ENCODE assay signal across 20 mouse cellular contexts in genomic region chr12:86994166-86994565, GRCm38 (mm10). TPM values are rescaled to one million over a fixed set of nuclear protein-coding genes. Genes with fewer than 3 reads are reported as not detected.
A peak's percentile ranks its signal among the peaks of the same experiment; 100 is the strongest.
DNase-seq lines count a peak whose midpoint lies in the region; ATAC-seq and TF ChIP-seq lines count a peak whose summit lies in the region.
"Had no signal": no experiment of that assay in that cellular context is flagged by ENCODE, and none has a peak within 500 bp of the region (broad histone marks: within the 10 kb centered on the region; RNA-seq: fewer than 3 reads in every experiment).

No protein-coding gene starts in this region.

- no peak overlapping the region for H3K4me2 ChIP-seq in limb, embryonic 11.5 days (ENCODE audit: low read depth, severe bottlenecking)
- H3K4me2 ChIP-seq in lung, postnatal 0 days (replicated peaks; ENCODE audit: low read depth, low read length) = no peak overlapping the region
- H3K4me2 ChIP-seq: heart, embryonic 15.5 days; intestine, embryonic 15.5 days; lung, embryonic 15.5 days; stomach, embryonic 15.5 days had no signal

- TF ChIP-seq POLR2A in thymus, adult 2 months (IDR thresholded peaks at IDR 0.05; ENCODE audit: control insufficient read depth, extremely low read depth, insufficient read depth, low read length, poor library complexity) = no peak

- intact Hi-C loops in heart, postnatal 10 days (cut with DNase I) = no loop called here

- peak; percentile 41 to 58 for DNase-seq in heart, postnatal 10 days
- DNase-seq in heart, adult 11 months = no peak
- DNase-seq in limb, embryonic 11.5 days (ENCODE audit: low spot score) = peak; percentile 55
- no peak for DNase-seq in limb, embryonic 10.5 days (ENCODE audit: low spot score)
- DNase-seq in adipocyte (ENCODE audit: low spot score) = peak; percentile 44
- no peak for DNase-seq in thymus, adult 2 months
- no peak for DNase-seq in lung, postnatal 0 days (ENCODE audit: low spot score)
- DNase-seq: cerebellum, adult 11 months; liver; thymus, postnatal 4 days had no signal

- 39% methylated on average over 4 of the region's 4 CpGs for WGBS in limb, embryonic 11.5 days
- WGBS in limb, embryonic 10.5 days = 37% methylated on average over 4 of the region's 4 CpGs
- WGBS in thymus, adult 2 months = 49% methylated on average over 4 of the region's 4 CpGs
- WGBS in lung, postnatal 0 days = 28% methylated on average over 4 of the region's 4 CpGs

- no peak for TF ChIP-seq CTCF in thymus, adult 2 months (IDR thresholded peaks at IDR 0.05; ENCODE audit: borderline replicate concordance, control insufficient read depth, extremely low read depth, insufficient read depth, low read length, poor library complexity)
- TF ChIP-seq CTCF in lung, postnatal 0 days (IDR thresholded peaks at IDR 0.05) = no peak

- H3K4me1 ChIP-seq in limb, embryonic 11.5 days (ENCODE audit: control insufficient read depth, insufficient read depth, low read length) = no peaks in the 10 kb centered on the region
- peaks cover 14% of the 10 kb centered on the region for H3K4me1 ChIP-seq in limb, embryonic 10.5 days
- no peaks in the 10 kb centered on the region for H3K4me1 ChIP-seq in thymus, adult 2 months (replicated peaks; ENCODE audit: control insufficient read depth, insufficient read depth, low read length)
- H3K4me1 ChIP-seq in lung, postnatal 0 days (ENCODE audit: insufficient read depth, low read depth, low read length) = no peaks in the 10 kb centered on the region

- no peak for TF ChIP-seq EP300 in lung, postnatal 0 days (IDR thresholded peaks at IDR 0.05)

- H3K4me3 ChIP-seq in limb, embryonic 11.5 days (ENCODE audit: low read depth, low read length) = no peak overlapping the region
- no peak overlapping the region for H3K4me3 ChIP-seq in limb, embryonic 10.5 days
- H3K4me3 ChIP-seq in thymus, adult 2 months (ENCODE audit: control insufficient read depth, insufficient read depth, low read length) = no peak overlapping the region
- no peak overlapping the region for H3K4me3 ChIP-seq in lung, postnatal 0 days (ENCODE audit: low read depth, low read length)
- H3K4me3 ChIP-seq: heart, embryonic 15.5 days; intestine, embryonic 15.5 days; left cerebral cortex, adult 2 months; lung, embryonic 15.5 days; stomach, embryonic 15.5 days had no signal

- H3K9me3 ChIP-seq in limb, embryonic 11.5 days (ENCODE audit: control insufficient read depth, low read length) = no peaks in the 10 kb centered on the region
- no peaks in the 10 kb centered on the region for H3K9me3 ChIP-seq in limb, embryonic 10.5 days (replicated peaks)
- H3K9me3 ChIP-seq in lung, postnatal 0 days (ENCODE audit: low read length) = no peaks in the 10 kb centered on the region
- H3K9me3 ChIP-seq: heart, embryonic 15.5 days; intestine, embryonic 15.5 days; lung, embryonic 15.5 days; stomach, embryonic 15.5 days had no signal

- H3K27ac ChIP-seq in limb, embryonic 11.5 days (replicated peaks; ENCODE audit: low read depth, low read length) = no peak overlapping the region
- H3K27ac ChIP-seq in limb, embryonic 10.5 days = no peak overlapping the region
- no peak overlapping the region for H3K27ac ChIP-seq in thymus, adult 2 months (ENCODE audit: control insufficient read depth, insufficient read depth, low read length)
- H3K27ac ChIP-seq in lung, postnatal 0 days (ENCODE audit: low read length) = no peak overlapping the region
- H3K27ac ChIP-seq: heart, embryonic 15.5 days; intestine, embryonic 15.5 days; left cerebral cortex, adult 2 months; lung, embryonic 15.5 days; stomach, embryonic 15.5 days had no signal

- peaks cover 30% of the 10 kb centered on the region for H3K27me3 ChIP-seq in limb, embryonic 11.5 days (ENCODE audit: control insufficient read depth, insufficient read depth, low read length)
- H3K27me3 ChIP-seq in limb, embryonic 10.5 days (ENCODE audit: low read depth, poor library complexity, severe bottlenecking) = peaks cover 36% of the 10 kb centered on the region
- peaks cover 4% of the 10 kb centered on the region; the same call in 1 of the 2 replicates for H3K27me3 ChIP-seq in thymus, adult 2 months (ENCODE audit: control insufficient read depth, insufficient read depth, low read length)
- peaks cover 17% of the 10 kb centered on the region; the same call in 1 of the 2 replicates for H3K27me3 ChIP-seq in lung, postnatal 0 days (replicated peaks; ENCODE audit: insufficient read depth, low read length)

- H3K36me3 ChIP-seq in limb, embryonic 11.5 days (ENCODE audit: control insufficient read depth, insufficient read depth, low read length) = no peaks in the 10 kb centered on the region
- H3K36me3 ChIP-seq in limb, embryonic 10.5 days = no peaks in the 10 kb centered on the region; the same call in 1 of the 2 replicates
- no peaks in the 10 kb centered on the region for H3K36me3 ChIP-seq in thymus, adult 2 months (ENCODE audit: control insufficient read depth, insufficient read depth, low read length)
- no peaks in the 10 kb centered on the region for H3K36me3 ChIP-seq in lung, postnatal 0 days (ENCODE audit: insufficient read depth, low read length)
- H3K36me3 ChIP-seq: heart, embryonic 15.5 days; intestine, embryonic 15.5 days; lung, embryonic 15.5 days; stomach, embryonic 15.5 days had no signal

- no peak overlapping the region for H3K9ac ChIP-seq in limb, embryonic 11.5 days (ENCODE audit: low read length)
- H3K9ac ChIP-seq in lung, postnatal 0 days (replicated peaks; ENCODE audit: low read depth) = no peak overlapping the region
- H3K9ac ChIP-seq: heart, embryonic 15.5 days; intestine, embryonic 15.5 days; lung, embryonic 15.5 days; stomach, embryonic 15.5 days had no signal

- ATAC-seq in limb, embryonic 11.5 days (ENCODE audit: insufficient number of reproducible peaks, low FRiP score, low TSS enrichment, low read depth) = no peak
- peak; percentile 47; the same call in 1 of the 2 replicates for ATAC-seq in megakaryocyte progenitor cell, adult 5-6 weeks (replicated peaks; ENCODE audit: poor library complexity)
- ATAC-seq in lung, postnatal 0 days = no peak
- ATAC-seq: intestine, embryonic 15.5 days had no signal

RNA-seq across cellular contexts. Expression of gene Zdhhc22, which starts 3.9 kb away (rescaled TPM):
- not detected for total RNA-seq in heart, postnatal 10 days (2021)
- polyA plus RNA-seq in limb, embryonic 11.5 days (2014; fragmentation: Nextera tagmentation; extraction: Ambion mirVana) = 0.05 TPM in 1 of 2 replicates, not detected in the other
- polyA plus RNA-seq in limb, embryonic 10.5 days (2016; fragmentation: Nextera tagmentation; extraction: Ambion mirVana) = 0.04 TPM in 2 replicates
- not detected in 2 replicates for total RNA-seq in megakaryocyte progenitor cell, adult 5-6 weeks (2015)
- not detected in 2 replicates for total RNA-seq in megakaryocyte progenitor cell, adult 5-6 weeks (2017)
- polyA plus RNA-seq in thymus, adult 2 months (2012; rRNA removed) = 0.86 and 1.6 TPM in 2 replicates
- 0.04 TPM in 1 of 2 replicates, not detected in the other for polyA plus RNA-seq in lung, postnatal 0 days (2015; fragmentation: Nextera tagmentation; extraction: Ambion mirVana)
- total RNA-seq: ES-E14; gastrocnemius, postnatal 4 days; megakaryocyte-erythroid progenitor cell, adult 5-6 weeks had no signal
- polyA plus RNA-seq: C2C12; heart, embryonic 15.5 days had no signal

RNA-seq across cellular contexts. Expression of gene Tmem63c, which starts 27.0 kb away (rescaled TPM):
- under 1 TPM; 0.17 to 0.25 TPM for total RNA-seq in heart, postnatal 10 days (2021)
- polyA plus RNA-seq in limb, embryonic 11.5 days (2014; fragmentation: Nextera tagmentation; extraction: Ambion mirVana) = 0.07 TPM in 1 of 2 replicates, not detected in the other
- polyA plus RNA-seq in limb, embryonic 10.5 days (2016; fragmentation: Nextera tagmentation; extraction: Ambion mirVana) = not detected in 2 replicates
- total RNA-seq in megakaryocyte progenitor cell, adult 5-6 weeks (2015) = not detected in 2 replicates
- not detected in 2 replicates for total RNA-seq in megakaryocyte progenitor cell, adult 5-6 weeks (2017)
- polyA plus RNA-seq in thymus, adult 2 months (2012; rRNA removed) = 0.43 and 0.58 TPM in 2 replicates
- polyA plus RNA-seq in lung, postnatal 0 days (2015; fragmentation: Nextera tagmentation; extraction: Ambion mirVana) = 0.11 and 0.12 TPM in 2 replicates
- total RNA-seq: megakaryocyte-erythroid progenitor cell, adult 5-6 weeks had no signal
- polyA plus RNA-seq: C2C12 had no signal

RNA-seq across cellular contexts. Expression of gene Cipc, which starts 47.3 kb away (rescaled TPM):
- total RNA-seq in heart, postnatal 10 days (2021) = 10 to 100 TPM; 36.5 to 45.1 TPM
- polyA plus RNA-seq in limb, embryonic 11.5 days (2014; fragmentation: Nextera tagmentation; extraction: Ambion mirVana) = 31.3 and 33.7 TPM in 2 replicates
- 31.8 and 37.7 TPM in 2 replicates for polyA plus RNA-seq in limb, embryonic 10.5 days (2016; fragmentation: Nextera tagmentation; extraction: Ambion mirVana)
- 16.7 and 22.0 TPM in 2 replicates for total RNA-seq in megakaryocyte progenitor cell, adult 5-6 weeks (2015)
- 17.6 and 23.7 TPM in 2 replicates for total RNA-seq in megakaryocyte progenitor cell, adult 5-6 weeks (2017)
- 43.8 and 56.5 TPM in 2 replicates for polyA plus RNA-seq in thymus, adult 2 months (2012; rRNA removed)
- polyA plus RNA-seq in lung, postnatal 0 days (2015; fragmentation: Nextera tagmentation; extraction: Ambion mirVana) = 12.5 and 14.8 TPM in 2 replicates

Comparison
In these comparisons a context has a peak if more than half of its experiments do, and no peak if none do; other contexts are left out.
1. DNase-seq: peak in heart, postnatal 10 days (2 of 2), limb, embryonic 11.5 days (single experiment) and adipocyte (single experiment); none in heart, adult 11 months (single experiment), limb, embryonic 10.5 days (single experiment), thymus, adult 2 months (single experiment) and lung, postnatal 0 days (single experiment).